Mouse (Mus musculus): ENCODE data around the gene Secisbp2.

- TF ChIP-seq CTCF (IDR thresholded peaks at IDR 0.05; ENCODE audit: low read depth) (no peak), EP300 (optimal IDR thresholded peaks at IDR 0.05) (no peak)
Measured at GRCm38 (mm10) chr13:51644829-51645789, 6.4 kb upstream of the Secisbp2 start, which contains the start of gene Cks2.
